Mouse (Mus musculus) embryonic stem cell, embryonic (primary cell): ENCODE data around the gene Cdhr3.

Experiments used
- CTCF ChIA-PET, 4 experiments: fragments of 300-600 bp in 2 of 4; fragments of 350-600 bp in 2 of 4; sonication (Branson Sonifier 250); formaldehyde crosslinking; loops; one replicate each; lab custom pipeline; 2022; ENCODE audit warnings: inconsistent platforms in 2 of 4; lab: Charles Lee
- POLR2A ChIA-PET, 4 experiments: fragments of 300-600 bp in 2 of 4; fragments of 350-600 bp in 2 of 4; sonication (Branson Sonifier 250); formaldehyde crosslinking; loops; one replicate each; lab custom pipeline; 2022; ENCODE audit warnings: antibody characterized with exemption in 4 of 4, inconsistent platforms in 1 of 4; lab: Charles Lee

Gene Cdhr3

DNA sequence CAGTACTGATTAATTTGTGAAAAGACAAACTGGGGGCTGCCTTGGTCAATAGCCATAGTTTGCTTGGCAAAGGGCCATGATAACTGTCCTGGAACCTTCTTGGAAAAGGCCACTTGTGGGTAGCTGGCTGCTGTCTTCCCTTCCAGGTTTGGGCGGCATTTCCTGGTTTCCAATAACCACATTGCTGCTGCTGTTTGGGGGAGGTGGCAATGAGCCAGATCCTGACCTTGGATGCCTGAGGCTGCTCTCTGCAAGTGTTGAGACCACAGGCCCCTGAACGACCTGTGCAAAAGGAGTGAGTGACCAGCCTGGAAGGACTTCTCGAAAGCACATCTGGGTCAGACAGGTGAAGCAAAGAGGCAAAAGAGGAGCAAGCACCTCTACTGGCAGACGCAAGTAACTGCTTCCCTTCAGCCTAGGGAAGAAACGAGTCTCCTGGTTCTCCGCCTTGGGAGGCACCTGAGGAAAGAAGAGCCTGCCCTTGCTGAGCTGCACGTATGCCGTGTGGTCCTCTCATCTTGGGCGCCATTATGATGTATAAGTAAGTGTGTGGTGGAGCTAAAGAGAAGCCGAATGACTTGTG is 64.5 kb downstream of the Cdhr3 start:
- ChIA-PET CTCF (interaction anchor here (0.6 to 6.1 kb wide), 48 partner anchors 8 to 396 kb away, joined by 3 to 57 read pairs (median 4); no protein-coding TSS in a partner anchor), POLR2A (interaction anchor here in 2 of 4 experiments (0.6 to 2.3 kb wide), 2 partner anchors 89 to 352 kb away, joined by 3 to 6 read pairs; no protein-coding TSS in a partner anchor)

DNA sequence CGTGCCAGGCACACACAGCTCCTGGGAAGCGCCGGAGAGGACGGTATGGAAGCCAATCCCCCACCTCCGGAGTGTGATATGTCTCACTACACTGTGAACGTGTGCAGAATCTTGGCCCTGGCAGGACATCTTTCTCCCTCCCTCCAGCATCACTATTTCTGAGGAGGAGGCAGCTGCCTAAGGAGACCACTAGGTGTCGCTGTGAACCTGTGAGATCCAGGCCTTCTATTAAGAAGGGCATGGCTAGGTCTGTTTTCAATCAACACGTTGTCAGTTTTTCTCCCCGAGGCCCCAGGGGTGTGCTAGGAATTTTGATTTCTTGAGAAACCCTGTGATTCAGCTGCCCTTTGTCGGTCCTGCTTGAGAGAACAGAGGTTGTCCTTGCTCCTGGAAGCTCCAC is 65.6 kb downstream of the Cdhr3 start:
- ChIA-PET CTCF (interaction anchor here (0.6 to 6.1 kb wide), 45 partner anchors 7 to 566 kb away, joined by 3 to 57 read pairs (median 5); no protein-coding TSS in a partner anchor), POLR2A (interaction anchor here in 2 of 4 experiments (1.2 to 2.3 kb wide), 2 partner anchors 18 to 353 kb away, joined by 3 to 6 read pairs; no protein-coding TSS in a partner anchor)

DNA sequence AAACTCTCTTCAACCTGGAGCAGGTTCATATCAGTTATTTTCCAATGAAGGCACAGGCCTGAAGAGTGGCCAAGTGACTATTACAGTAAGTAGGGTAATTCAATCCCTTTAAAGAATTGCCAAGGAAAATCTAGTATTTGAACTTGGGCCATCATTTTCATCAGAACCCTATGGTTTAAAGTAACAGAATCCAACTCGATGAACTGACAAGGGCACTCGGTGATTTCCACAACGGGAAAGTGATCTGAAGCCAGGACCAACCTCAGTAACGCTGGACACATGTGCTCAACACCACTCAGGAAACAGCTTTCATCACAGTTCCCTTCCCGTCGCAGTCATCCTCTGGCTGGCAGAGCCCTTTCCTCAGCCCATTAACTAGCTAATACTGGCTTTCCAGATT is 68.2 kb downstream of the Cdhr3 start:
- ChIA-PET CTCF (interaction anchor here in 1 of 4 experiments (6.1 kb wide), 1 partner anchor 355 kb away, joined by 43 read pairs; no protein-coding TSS in a partner anchor), POLR2A (no interaction called here)

DNA sequence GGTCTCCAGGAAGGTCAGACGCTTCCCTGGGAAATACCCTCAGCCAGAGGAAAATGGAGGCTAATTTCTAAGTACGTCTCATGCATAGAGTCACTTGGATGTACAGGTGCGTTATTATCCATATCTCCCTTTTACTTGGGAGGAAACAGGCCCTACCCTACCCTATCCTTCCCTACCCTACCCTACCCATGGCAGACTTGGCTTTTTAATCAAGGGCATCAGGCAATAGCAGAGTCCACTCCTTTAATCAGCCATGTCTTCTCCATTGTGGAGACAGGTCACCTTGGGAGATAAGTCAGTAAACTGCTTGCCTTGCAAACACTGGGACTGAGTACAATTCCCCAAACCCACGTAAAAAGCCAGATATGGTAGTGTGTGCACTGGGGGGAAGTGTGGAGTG is 70.9 kb downstream of the Cdhr3 start:
- POLR2A ChIA-PET: no interaction called here
- CTCF ChIA-PET: interaction anchor here in 1 of 4 experiments (0.9 kb wide), 1 partner anchor 312 kb away, joined by 3 read pairs; no protein-coding TSS in a partner anchor

DNA sequence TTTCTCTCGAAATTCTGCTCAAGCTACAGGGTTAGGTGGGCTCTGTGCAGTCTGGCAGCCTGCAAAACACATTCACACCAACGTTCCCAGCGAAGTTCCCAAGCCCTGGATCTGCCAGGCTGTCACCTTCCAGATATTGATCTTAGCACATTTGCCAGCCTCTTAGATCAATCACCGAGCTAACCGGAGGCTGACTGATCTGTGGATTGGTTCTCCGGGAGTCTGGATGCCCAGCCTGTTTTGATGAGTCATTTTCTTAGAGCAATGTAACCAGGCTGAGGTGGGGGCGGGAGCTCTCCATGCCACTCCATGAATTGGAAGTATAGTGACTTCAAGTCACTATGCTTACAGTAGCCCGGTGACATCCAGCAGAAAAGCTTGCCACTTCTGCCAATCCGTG is 71.5 kb downstream of the Cdhr3 start:
- ChIA-PET CTCF (interaction anchor here in 1 of 4 experiments (1.4 kb wide), 1 partner anchor 359 kb away, joined by 6 read pairs; no protein-coding TSS in a partner anchor), POLR2A (no interaction called here)

DNA sequence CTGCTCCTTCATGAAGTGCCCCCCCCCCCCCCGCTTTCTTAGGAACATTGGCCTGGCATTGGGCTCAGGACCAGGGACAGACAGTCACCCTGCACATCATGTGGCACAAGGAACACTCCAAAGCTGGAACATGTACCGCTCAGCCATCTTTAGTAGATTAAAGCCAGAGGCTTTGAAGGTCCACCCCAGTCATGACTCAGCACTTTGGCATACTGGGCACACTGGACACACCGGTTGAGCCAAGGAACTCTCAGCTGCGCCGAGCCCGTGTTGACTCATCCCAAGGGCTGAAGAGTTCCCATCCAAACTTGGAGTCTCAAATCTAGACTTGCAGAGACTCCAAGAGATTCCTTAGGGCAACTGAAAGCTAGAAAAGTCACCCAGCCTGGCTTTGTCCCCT is 72.7 kb downstream of the Cdhr3 start:
- CTCF ChIA-PET: interaction anchor here in 3 of 4 experiments (0.6 to 1.4 kb wide), 6 partner anchors 8 to 460 kb away, joined by 3 to 14 read pairs (median 6); no protein-coding TSS in a partner anchor
- POLR2A ChIA-PET: interaction anchor here in 3 of 4 experiments (0.5 to 1.2 kb wide), 3 partner anchors 21 to 408 kb away, joined by 3 to 6 read pairs (median 5); no protein-coding TSS in a partner anchor

DNA sequence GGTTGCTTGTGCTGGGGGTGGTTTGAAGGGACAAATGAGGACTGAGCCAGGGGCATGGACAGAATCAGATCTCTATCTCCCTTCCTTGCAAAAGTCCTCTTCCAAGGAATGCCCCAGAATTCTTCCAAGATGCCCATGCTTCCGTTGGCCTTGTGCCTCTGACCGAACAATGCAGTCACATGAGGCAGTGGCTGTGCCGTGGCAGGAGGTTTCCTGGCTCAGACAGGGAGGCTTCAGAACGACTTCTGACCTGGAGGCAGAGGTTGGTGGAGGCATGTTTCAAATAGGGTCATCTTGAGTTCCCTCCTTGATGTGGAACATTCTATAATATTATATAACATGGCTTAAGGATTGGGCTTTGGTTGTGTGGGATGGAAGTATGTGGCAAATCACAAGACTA is 74.1 kb downstream of the Cdhr3 start:
- POLR2A ChIA-PET: no interaction called here
- CTCF ChIA-PET: interaction anchor here in 1 of 4 experiments (1.2 kb wide), 1 partner anchor 361 kb away, joined by 4 read pairs; no protein-coding TSS in a partner anchor

DNA sequence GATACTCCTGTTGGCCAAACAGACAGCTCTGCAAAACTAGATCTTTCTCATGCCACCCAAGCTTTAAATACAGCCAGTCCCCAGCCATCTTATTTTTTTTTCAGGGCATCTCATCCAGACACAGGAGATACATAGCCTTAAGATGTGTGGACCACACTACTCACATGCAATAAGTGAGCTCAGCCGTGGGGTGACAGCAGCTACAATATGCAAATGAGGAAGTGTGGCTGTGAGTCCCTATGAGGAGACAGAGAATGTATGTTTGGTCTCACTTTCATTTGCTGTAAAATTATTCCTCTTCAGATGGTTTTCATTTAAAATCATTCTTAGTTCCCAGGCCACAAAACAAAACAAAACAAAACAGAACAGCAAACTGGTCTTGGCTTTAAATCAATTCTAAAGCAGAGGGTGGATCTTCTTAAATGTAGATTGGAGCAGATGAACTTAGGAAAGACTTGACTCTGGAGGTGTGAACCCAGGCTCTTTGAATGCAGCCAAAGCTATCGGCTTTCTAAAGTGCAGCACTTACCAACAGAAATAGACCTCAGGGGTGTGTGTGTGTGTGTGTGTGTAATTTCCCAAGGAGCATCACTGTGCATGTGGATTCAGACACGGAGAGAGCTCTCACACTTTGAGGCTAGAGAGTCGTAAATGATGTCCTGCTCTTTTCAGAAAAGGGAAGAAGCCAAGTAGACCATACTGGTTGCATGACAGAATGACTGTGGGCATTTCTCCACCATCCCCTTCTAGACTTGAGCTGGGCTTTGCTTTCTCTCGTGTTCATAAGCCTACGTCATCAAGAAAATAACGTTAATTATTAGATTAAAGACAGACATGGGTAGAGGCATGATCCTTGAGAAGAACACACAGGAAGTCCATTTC is 75.6 kb downstream of the Cdhr3 start:
- ChIA-PET POLR2A (no interaction called here), CTCF (interaction anchor here in 1 of 4 experiments (1.7 kb wide), 1 partner anchor 363 kb away, joined by 5 read pairs; no protein-coding TSS in a partner anchor)

DNA sequence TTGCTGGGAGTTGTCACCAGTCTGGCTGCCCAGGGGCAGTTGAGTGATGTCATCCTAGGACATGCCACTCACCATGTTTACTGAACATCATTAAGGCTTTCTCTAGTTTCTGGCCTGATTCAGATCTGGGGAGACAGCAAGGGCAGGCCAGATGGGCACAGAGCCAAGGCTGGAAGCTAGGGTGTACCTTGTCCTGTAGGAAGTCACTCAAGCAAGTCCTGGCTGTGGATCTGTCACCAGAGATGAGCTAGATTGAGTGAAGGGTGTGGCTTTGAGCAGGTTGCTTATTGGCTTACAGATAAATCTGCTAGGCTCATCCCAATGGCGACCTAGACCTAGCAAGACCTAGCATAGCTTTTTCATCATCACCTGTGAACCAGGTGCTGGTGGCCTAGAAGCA is 77.6 kb downstream of the Cdhr3 start:
- ChIA-PET CTCF (interaction anchor here in 2 of 4 experiments (0.6 to 1.5 kb wide), 3 partner anchors 12 to 94 kb away, joined by 3 to 5 read pairs (median 3); no protein-coding TSS in a partner anchor), POLR2A (no interaction called here)

DNA sequence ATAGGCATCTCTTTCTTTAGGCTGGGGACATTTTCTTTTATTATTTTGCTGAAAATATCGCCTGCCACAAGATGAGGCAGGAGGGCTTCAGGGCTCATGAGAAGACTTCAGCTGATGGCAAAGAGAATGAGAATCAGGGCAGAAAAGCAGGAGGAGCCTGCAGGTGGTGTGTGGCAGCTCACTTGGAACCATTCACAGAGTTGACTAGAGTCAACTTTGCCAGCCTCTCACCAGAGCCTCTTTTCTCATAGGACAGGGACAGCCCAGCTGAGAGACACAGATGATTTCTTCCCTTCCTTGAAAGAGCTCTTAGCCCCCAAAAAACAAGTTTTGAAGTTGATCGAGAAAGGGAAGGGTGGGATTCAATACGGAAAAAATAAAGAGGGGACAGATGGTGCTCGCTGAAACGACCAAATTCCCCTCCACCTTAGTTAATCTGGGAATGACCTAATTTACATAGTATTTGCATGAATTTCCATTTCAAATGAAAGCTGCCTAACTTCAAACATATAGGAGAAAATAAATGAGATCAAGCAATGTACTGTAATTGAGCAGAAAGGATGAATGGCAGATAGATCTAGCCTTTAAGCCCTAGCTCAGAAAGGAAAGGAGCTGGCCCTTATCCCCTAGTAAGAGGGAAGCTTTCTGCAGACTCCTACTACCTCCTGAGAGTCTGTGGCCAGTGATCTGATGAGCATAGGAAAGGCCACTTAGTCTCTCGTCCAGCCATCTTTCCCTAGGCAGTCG is 78.5 kb downstream of the Cdhr3 start:
- CTCF ChIA-PET: interaction anchor here (0.6 to 1.5 kb wide), 6 partner anchors 13 to 366 kb away, joined by 3 to 6 read pairs (median 4); no protein-coding TSS in a partner anchor
- POLR2A ChIA-PET: no interaction called here

DNA sequence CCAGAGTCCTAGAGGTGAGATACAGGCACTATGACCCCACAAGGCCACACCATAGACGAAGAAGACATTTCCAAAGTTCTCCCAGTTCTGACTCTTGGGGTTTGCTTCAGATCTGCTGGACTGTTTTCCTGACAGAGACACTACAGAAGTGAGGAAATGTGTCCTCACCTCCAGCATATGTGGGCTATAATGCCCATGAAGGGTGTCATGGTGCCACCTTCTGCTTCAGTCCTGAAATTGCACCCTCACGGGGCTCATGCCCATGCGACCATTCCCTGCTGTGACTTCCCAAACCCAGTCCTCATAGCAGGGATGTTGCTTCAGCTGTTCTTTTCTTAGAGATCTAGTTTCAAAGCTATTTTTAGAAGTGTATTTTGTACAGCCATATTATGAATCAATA is 82.6 kb downstream of the Cdhr3 start:
- POLR2A ChIA-PET: interaction anchor here in 2 of 4 experiments (0.6 to 1.4 kb wide), 4 partner anchors 58 to 1060 kb away, joined by 3 to 6 read pairs (median 3); partner anchors contain the start of gene Hbp1 (in 1 of the 2)
- CTCF ChIA-PET: interaction anchor here in 3 of 4 experiments (1.0 to 3.0 kb wide), 5 partner anchors 90 to 370 kb away, joined by 3 to 17 read pairs (median 4); no protein-coding TSS in a partner anchor

DNA sequence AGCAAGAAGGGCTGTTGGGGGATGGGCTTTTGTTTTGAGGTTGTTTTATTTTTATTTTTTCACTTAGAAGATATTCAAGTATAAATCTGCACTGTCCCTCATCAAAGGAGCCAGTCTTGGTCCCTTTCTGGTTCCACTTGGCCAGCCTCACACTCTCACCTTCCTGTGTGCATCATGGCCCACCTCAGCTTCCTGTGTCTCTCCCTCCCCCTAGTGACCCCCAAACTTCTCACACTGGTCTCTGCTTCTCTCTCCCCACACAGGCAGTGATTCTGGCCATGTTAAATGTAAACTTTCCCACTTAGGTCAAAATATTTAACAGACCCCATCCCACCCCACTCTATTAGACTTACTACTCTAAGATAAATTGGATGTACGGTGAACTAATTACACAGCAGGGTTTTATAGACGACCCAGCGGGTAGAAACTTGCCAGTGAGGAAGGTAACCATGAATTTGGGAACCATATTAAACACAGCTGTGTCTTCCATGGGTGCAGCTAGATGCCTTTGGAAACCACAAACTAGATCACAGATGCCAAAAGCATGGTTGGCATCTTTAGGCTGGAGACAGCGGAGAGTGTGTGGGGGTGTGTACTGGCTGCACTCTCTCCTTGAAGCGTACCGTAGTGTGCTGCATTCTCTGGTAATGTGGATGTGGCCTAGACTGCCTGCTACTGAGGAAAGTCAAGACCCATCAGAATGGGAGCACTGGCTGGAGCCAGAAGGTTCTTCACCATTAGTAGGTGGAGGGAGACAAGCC is 83.3 kb downstream of the Cdhr3 start:
- CTCF ChIA-PET: interaction anchor here in 3 of 4 experiments (0.7 to 3.0 kb wide), 9 partner anchors 18 to 324 kb away, joined by 3 to 17 read pairs (median 5); no protein-coding TSS in a partner anchor
- POLR2A ChIA-PET: interaction anchor here in 2 of 4 experiments (0.6 to 1.6 kb wide), 5 partner anchors 17 to 1059 kb away, joined by 3 to 6 read pairs (median 3); partner anchors contain the start of gene Hbp1 (in 1 of the 2)

DNA sequence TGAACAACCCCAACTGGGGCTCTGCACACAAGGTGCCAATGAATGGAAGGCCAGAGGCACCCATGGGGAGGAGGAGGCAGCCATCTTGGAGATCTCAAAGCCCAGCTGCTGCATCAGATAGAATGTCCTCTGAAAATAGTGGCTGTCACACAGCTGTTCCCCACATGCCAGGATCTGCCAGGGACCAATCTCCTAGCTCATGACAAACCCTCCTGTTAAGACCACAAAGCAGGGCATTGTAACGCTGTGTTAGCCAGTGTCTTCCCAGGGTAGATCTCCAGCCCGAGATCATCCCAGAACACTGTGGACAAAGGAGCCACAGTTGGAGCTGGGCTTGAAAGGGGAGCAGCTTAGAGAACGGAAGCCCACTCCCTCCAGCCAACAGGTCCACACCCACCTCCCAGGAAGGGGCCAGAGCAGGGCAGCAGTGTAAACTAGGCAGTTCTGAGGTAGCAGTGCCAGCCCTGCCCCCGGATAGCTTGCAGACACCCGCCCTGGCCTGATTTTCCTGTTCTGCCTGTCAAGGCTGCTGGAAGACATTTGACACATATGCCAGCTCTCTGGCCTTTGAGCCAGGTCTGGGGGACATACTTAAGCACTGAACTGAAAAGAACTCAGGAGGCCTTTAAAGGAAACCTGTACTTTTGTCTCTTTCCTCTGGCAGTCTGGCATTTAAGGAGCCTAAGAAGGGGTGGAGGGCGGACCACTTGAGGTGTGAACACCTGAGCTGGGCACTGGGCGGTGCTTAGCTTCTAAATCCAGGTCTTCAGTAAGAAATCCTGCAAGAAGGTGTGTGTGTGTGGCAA is 84.2 kb downstream of the Cdhr3 start:
- ChIA-PET CTCF (interaction anchor here in 3 of 4 experiments (0.7 to 3.0 kb wide), 12 partner anchors 19 to 372 kb away, joined by 3 to 17 read pairs (median 4); no protein-coding TSS in a partner anchor), POLR2A (interaction anchor here in 2 of 4 experiments (0.6 to 1.6 kb wide), 2 partner anchors 18 to 98 kb away, joined by 3 read pairs; no protein-coding TSS in a partner anchor)

DNA sequence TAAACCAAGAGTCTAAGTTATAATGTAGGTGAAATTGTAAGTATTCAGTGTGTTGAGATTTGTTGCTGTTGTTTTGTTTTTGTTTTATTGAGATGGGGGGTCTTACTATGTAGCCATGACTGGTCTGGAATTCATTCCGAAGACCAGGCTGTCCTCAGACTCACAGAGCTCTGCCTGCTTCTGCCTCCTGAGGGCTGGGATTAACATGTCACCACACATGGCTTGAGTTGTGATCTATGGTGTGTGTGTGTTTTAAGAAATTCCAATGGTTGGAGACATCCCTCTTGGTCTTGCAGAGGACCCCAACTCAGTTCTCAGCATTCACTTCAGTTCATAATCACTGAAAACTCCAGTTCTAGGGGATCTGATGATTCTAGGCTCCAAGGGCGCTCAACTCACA is 85.5 kb downstream of the Cdhr3 start:
- CTCF ChIA-PET: interaction anchor here in 2 of 4 experiments (1.3 to 2.7 kb wide), 2 partner anchors 87 to 373 kb away, joined by 6 to 7 read pairs; no protein-coding TSS in a partner anchor
- POLR2A ChIA-PET: no interaction called here

DNA sequence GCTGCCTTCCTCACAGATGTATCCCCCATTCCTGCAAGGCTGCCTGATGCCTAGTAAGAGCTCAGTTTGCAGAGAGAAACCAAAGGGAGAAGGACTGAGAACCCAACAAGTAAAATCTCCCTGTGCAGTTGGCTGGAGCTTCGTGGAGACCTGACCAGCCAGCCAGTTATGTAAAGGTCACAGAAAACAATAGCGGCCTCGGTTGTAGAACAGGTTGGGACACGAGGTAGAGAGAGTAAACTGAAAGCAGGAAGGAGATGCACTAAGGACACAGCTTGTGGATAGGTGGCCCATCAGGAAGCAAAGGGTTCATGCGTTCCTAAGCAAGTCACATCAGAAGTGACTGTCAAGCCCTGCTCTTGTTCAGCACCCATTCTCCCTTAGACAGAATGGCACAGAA is 86.8 kb downstream of the Cdhr3 start:
- ChIA-PET POLR2A (no interaction called here), CTCF (interaction anchor here in 2 of 4 experiments (0.8 to 2.7 kb wide), 2 partner anchors 133 to 375 kb away, joined by 7 read pairs; no protein-coding TSS in a partner anchor)
